Mouse (Mus musculus) thymus, postnatal 10 days (tissue): ENCODE data around the gene Moxd2.

Source experiments
- DNase-seq, 2 experiments: peaks; one replicate each; pipeline ENCODE4 v3.0.0; 2021; ENCODE audit warnings: low spot score in 2 of 2

Gene Moxd2

GRCm38 (mm10) chr6:40887394-40887793, at the start of gene Moxd2:
Gene Moxd2 (minus strand): TSS chr6:40887494.
- DNase-seq, result no peak

DNA sequence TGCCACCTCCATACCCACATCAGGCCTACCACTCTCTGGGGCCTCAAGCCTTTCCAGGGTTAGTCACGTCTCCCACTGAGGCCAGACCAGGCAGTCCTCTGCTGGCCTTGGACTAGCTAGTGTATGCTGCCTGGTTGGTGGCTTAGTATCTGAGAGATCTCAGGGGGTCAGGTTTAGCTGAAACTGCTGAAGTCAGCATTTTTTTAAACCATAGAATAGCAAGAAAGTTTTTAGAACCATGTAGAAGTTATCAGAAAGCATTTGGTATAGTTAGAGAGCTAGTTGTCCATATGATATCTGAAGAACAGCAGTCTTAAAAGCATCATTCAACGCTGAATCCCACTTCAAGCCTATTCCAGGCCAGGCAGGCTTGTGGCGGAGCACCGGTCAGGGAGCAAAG, 32.7 kb upstream of the Moxd2 start:
- DNase-seq, result no peak

GRCm38 (mm10) chr6:40900287-40900686, 13.0 kb upstream of the Moxd2 start, which contains the start of gene Prss58:
Gene Prss58 (minus strand): TSS chr6:40900387.
- DNase-seq, result no peak

GRCm38 (mm10) chr6:40894716-40895115, 7.4 kb upstream of the Moxd2 start:
- no peak for DNase-seq

DNA sequence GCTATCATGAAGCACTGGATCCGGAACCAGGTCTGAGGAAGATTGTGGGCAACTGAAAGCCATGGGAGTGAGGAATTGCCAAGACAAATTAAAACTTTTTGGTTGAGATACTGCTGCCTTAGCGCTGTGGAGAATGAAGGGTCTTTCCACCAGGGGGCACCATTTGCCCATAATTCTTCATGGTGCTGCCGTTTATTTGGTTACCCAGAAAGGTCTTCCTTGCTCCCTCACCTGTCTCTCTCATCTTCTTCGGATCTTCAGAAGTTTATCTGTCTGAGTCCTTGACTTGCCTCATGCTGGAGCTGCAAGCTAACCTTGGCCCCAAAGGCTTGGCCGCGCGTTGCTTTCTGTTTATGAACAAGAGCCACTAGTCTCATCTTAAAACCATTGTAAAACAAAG, 6.3 kb upstream of the Moxd2 start:
- DNase-seq, result peak in 1 of 2 experiments; percentile 68

GRCm38 (mm10) chr6:40891754-40892153, 4.5 kb upstream of the Moxd2 start:
- DNase-seq, result no peak

- peak in 1 of 2 experiments; percentile 11 for DNase-seq
Observed at GRCm38 (mm10) chr6:40890973-40891372, 3.7 kb upstream of the Moxd2 start.

DNA sequence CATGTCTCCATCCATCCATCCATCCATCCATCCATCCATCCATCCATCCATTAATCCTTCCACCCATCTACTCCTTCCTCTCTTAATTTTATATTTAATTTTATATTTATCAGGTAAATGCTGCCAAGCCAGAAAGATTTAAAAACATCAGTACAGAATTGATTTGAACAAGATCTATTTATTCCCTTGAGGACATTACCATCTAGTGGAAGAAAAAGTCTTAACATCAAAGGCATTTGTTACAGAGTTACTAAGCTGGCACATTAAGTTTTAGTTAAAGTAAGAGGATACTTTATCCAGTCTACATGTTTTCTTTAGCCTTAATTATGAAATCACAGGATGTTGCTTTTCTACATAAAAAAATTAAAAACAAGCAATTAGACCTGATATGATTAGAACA, 42.0 kb downstream of the Moxd2 start:
- DNase-seq, result no peak
